Mouse (Mus musculus): Measurements from ENCODE around the gene Drc3. TPM values are rescaled to one million over a fixed set of nuclear protein-coding genes. Genes with fewer than 3 reads are reported as not detected.

Drc3 gene
- polyA plus RNA-seq, 1 experiment = 0.08 TPM

DNA sequence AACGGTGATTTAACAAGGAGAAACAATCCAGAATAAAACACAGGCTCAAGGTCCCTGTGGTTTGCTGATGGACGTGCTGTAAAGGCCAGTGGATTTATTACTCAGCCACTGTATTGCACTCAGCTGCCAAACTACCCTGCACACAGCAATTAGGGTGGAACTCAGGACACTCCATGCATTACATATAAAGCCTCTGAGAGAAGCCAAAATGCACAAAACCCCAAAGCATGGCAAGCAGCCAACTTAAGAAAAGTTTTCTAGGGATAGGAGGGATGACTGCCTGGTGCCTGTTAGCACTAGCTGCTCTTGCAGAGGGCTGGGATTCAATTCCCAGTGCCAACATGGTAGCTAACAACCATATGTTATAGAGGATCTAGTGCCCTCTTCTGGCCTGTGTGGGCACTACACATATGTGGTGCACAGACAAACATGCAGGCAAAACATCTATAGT lies 45.7 kb upstream of the Drc3 start:
- Histone ChIP-seq H3K4me3 (no peak overlapping the region), H3ac (ENCODE audit: control insufficient read depth, insufficient read length) (no peak overlapping the region), H3K36me3 (ENCODE audit: control insufficient read depth, insufficient read depth) (no peaks in the 10 kb centered on the region), H3K27me3 (ENCODE audit: control insufficient read depth, insufficient read depth, insufficient read length) (no peaks in the 10 kb centered on the region), H3K79me2 (ENCODE audit: control insufficient read depth, insufficient read depth) (no peaks in the 10 kb centered on the region), H3K4me2 (ENCODE audit: low read depth) (no peak overlapping the region)
- TF ChIP-seq CEBPB (IDR thresholded peaks at IDR 0.05; ENCODE audit: insufficient read depth, poor library complexity, severe bottlenecking) = 0 out of 2 replicates have a peak, but pooled peaks have one; percentile 32
- TF ChIP-seq POLR2AphosphoS2 (IDR thresholded peaks at IDR 0.05; ENCODE audit: insufficient read length, low read depth) = no peak

DNA sequence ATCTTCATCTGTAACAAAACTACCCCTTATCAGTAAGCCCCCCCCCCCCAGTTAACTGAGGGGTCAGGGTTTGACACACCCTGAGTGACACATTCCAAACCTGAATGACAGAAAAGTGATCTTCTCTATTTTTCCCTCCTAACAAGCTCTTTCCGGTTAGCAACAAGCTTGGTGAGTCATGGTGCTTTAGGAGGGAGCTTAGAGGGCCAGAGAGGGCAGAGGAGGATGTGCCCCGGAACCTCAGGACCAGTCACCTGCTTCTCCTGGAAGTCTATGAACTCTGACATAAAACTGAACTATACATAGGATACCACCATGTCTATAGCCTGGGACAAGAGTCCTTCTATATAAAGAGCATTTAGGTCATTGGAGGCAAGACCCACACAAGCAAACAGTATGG lies 45.1 kb upstream of the Drc3 start:
- no peak overlapping the region for H3ac ChIP-seq (ENCODE audit: control insufficient read depth, insufficient read length)
- H3K4me2 ChIP-seq (ENCODE audit: low read depth) = no peak overlapping the region

DNA sequence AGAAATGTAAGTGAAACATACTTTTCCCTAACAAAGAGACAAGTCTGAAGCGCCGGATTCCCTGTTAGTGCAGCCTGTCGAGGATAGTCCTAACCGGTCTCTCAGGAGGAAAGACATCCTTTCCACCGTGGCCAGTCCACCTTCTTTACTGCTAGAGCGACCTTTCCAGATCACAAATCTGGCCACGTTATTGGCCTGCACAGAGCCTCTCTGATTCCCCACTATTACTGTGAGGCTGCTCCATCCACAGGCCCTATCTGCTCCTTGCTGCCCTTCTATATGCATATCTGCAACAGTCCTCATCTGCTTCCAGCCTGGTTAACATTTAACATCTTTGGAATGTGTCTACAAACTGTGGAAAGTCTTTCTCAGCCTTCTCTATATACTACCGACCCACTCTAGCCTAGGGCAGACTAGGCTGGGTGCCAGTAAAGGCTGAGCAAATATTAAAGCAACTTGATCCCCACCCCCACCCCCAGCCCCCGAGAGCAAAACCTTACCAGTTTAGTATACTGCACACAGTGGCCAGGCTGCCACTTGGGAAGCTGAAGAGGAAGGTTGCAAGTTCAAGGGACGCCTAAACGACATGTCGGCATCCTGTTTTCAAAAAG lies 44.5 kb upstream of the Drc3 start:
- Histone ChIP-seq H3ac (ENCODE audit: control insufficient read depth, insufficient read length) (no peak overlapping the region), H3K36me3 (ENCODE audit: control insufficient read depth, insufficient read depth) (no peaks in the 10 kb centered on the region), H3K4me2 (ENCODE audit: low read depth) (no peak overlapping the region), H3K79me2 (ENCODE audit: control insufficient read depth, insufficient read depth) (no peaks in the 10 kb centered on the region), H3K4me3 (no peak overlapping the region), H3K27me3 (ENCODE audit: control insufficient read depth, insufficient read depth, insufficient read length) (no peaks in the 10 kb centered on the region)
- no peak for TF ChIP-seq POLR2A (IDR thresholded peaks at IDR 0.05; ENCODE audit: insufficient read length, low read depth)
- TF ChIP-seq MYOD1 (IDR thresholded peaks at IDR 0.05; ENCODE audit: control insufficient read depth in 1 of 3, insufficient read length in 2 of 3, low read depth in 2 of 3) = no peak
- TF ChIP-seq E2F4 (IDR thresholded peaks at IDR 0.05; ENCODE audit: insufficient read depth) = no peak
- no peak for TF ChIP-seq POLR2AphosphoS2 (IDR thresholded peaks at IDR 0.05; ENCODE audit: insufficient read length, low read depth)

More for the DNA sequence above, 45.1 kb upstream of the Drc3 start:
- no peaks in the 10 kb centered on the region for H3K36me3 ChIP-seq (ENCODE audit: control insufficient read depth, insufficient read depth)
- H3K79me2 ChIP-seq (ENCODE audit: control insufficient read depth, insufficient read depth) = no peaks in the 10 kb centered on the region
- H3K27me3 ChIP-seq (ENCODE audit: control insufficient read depth, insufficient read depth, insufficient read length) = no peaks in the 10 kb centered on the region
- TF ChIP-seq CEBPB (IDR thresholded peaks at IDR 0.05; ENCODE audit: insufficient read depth, poor library complexity, severe bottlenecking) = no peak
- TF ChIP-seq SRF (IDR thresholded peaks at IDR 0.05; ENCODE audit: control insufficient read depth, insufficient read length, low read depth) = no peak
- no peak for TF ChIP-seq USF1 (IDR thresholded peaks at IDR 0.05; ENCODE audit: low read depth)
- TF ChIP-seq POLR2AphosphoS2 (IDR thresholded peaks at IDR 0.05; ENCODE audit: insufficient read length, low read depth) = no peak
- TF ChIP-seq MYOD1 (IDR thresholded peaks at IDR 0.05; ENCODE audit: control insufficient read depth in 1 of 3, insufficient read length in 2 of 3, low read depth in 2 of 3) = no peak
- no peak for TF ChIP-seq TCF3 (IDR thresholded peaks at IDR 0.05; ENCODE audit: insufficient read length, low read depth)
- TF ChIP-seq TCF12 (IDR thresholded peaks at IDR 0.05; ENCODE audit: insufficient read depth, poor library complexity, severe bottlenecking) = no peak
- no peak for TF ChIP-seq MYOG (IDR thresholded peaks at IDR 0.05; ENCODE audit: control insufficient read depth in 1 of 3, insufficient read depth in 1 of 3, insufficient read length in 2 of 3, low read depth in 2 of 3)
- TF ChIP-seq E2F4 (IDR thresholded peaks at IDR 0.05; ENCODE audit: insufficient read depth) = no peak
- no peak for TF ChIP-seq REST (IDR thresholded peaks at IDR 0.05; ENCODE audit: insufficient read depth, insufficient read length)
- no peak for TF ChIP-seq POLR2A (IDR thresholded peaks at IDR 0.05; ENCODE audit: insufficient read length, low read depth)
- no peak for TF ChIP-seq MAX (IDR thresholded peaks at IDR 0.05; ENCODE audit: low read depth)
- no peak overlapping the region for H3K4me3 ChIP-seq

DNA sequence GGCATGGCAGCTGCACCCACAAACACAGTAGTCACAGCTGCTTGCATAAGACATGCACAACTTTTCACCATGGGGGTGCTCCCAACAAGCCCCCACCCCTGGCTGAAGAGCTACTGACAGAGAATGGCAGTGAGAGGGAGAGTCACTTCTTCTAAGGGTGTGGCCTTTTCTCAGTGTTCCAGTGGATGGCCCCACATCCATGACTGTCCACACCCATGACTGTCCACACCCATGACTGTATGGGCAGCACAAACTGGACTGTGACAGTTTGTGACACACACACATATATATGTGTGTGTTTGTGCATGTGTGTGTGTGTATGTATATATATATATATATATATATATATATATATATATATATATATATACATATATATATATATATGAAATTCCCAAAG lies 43.3 kb upstream of the Drc3 start:
- Histone ChIP-seq H3K79me2 (ENCODE audit: control insufficient read depth, insufficient read depth) (no peaks in the 10 kb centered on the region), H3ac (ENCODE audit: control insufficient read depth, insufficient read length) (no peak overlapping the region), H3K27me3 (ENCODE audit: control insufficient read depth, insufficient read depth, insufficient read length) (no peaks in the 10 kb centered on the region), H3K36me3 (ENCODE audit: control insufficient read depth, insufficient read depth) (no peaks in the 10 kb centered on the region), H3K4me3 (no peak overlapping the region), H3K4me2 (ENCODE audit: low read depth) (no peak overlapping the region)
- TF ChIP-seq MYOD1 (IDR thresholded peaks at IDR 0.05; ENCODE audit: control insufficient read depth in 1 of 3, insufficient read length in 2 of 3, low read depth in 2 of 3) = peak in 1 of 3 experiments; percentile 17
- TF ChIP-seq REST (IDR thresholded peaks at IDR 0.05; ENCODE audit: insufficient read depth, insufficient read length) = no peak
- TF ChIP-seq SRF (IDR thresholded peaks at IDR 0.05; ENCODE audit: control insufficient read depth, insufficient read length, low read depth) = no peak
- TF ChIP-seq POLR2AphosphoS2 (IDR thresholded peaks at IDR 0.05; ENCODE audit: insufficient read length, low read depth) = no peak
- no peak for TF ChIP-seq MAX (IDR thresholded peaks at IDR 0.05; ENCODE audit: low read depth)
- no peak for TF ChIP-seq CEBPB (IDR thresholded peaks at IDR 0.05; ENCODE audit: insufficient read depth, poor library complexity, severe bottlenecking)
- no peak for TF ChIP-seq MYOG (IDR thresholded peaks at IDR 0.05; ENCODE audit: control insufficient read depth in 1 of 3, insufficient read depth in 1 of 3, insufficient read length in 2 of 3, low read depth in 2 of 3)

DNA sequence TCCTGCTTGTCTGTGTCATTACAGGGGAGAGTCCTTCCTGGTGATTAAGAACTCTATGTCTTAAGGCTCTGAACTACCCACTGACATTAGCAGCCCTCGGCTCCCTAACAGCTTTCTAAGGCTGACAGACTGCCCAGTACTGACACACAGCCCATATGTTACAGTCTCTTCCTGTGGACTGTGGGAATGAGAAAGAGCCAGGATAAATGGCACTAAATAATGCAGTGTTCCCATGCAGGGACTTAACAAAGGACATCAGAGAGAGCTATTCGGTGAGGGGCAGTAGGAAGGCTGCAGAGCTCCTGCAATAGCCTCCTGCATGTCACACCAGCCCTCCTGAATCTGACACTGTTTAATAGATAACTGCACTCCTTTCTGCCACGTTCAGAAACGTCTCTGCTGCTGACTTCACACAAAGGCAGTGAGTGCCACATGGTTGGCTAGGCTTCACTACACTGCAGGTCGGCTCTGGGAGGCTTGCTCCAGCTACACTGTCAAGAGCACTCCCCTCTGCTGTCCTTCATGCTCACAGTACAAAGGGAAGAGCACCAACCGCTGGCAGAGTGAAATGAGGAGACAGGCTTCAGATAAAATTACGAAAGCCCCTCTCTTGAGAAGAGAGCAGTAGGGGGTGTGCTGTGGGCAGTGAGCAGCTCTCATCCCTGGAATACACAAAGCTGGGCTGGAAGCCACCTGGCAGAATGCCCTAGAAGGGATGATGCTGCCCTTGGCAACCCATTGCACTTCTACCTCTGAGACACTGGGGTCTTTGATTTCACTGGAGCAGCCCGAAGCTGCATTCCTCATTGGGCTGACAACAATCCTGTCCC lies 41.9 kb upstream of the Drc3 start:
- no peak overlapping the region for H3K4me3 ChIP-seq
- H3K79me2 ChIP-seq (ENCODE audit: control insufficient read depth, insufficient read depth) = peaks cover 3% of the 10 kb centered on the region
- H3K36me3 ChIP-seq (ENCODE audit: control insufficient read depth, insufficient read depth) = no peaks in the 10 kb centered on the region
- no peak for TF ChIP-seq MAX (IDR thresholded peaks at IDR 0.05; ENCODE audit: low read depth)
- no peak for TF ChIP-seq TCF3 (IDR thresholded peaks at IDR 0.05; ENCODE audit: insufficient read length, low read depth)
- TF ChIP-seq USF1 (IDR thresholded peaks at IDR 0.05; ENCODE audit: low read depth) = no peak
- TF ChIP-seq E2F4 (IDR thresholded peaks at IDR 0.05; ENCODE audit: insufficient read depth) = no peak
- TF ChIP-seq SRF (IDR thresholded peaks at IDR 0.05; ENCODE audit: control insufficient read depth, insufficient read length, low read depth) = no peak
- no peak for TF ChIP-seq CEBPB (IDR thresholded peaks at IDR 0.05; ENCODE audit: insufficient read depth, poor library complexity, severe bottlenecking)
- TF ChIP-seq MYOG (IDR thresholded peaks at IDR 0.05; ENCODE audit: control insufficient read depth in 1 of 3, insufficient read depth in 1 of 3, insufficient read length in 2 of 3, low read depth in 2 of 3) = no peak
- TF ChIP-seq TCF12 (IDR thresholded peaks at IDR 0.05; ENCODE audit: insufficient read depth, poor library complexity, severe bottlenecking) = no peak
- TF ChIP-seq REST (IDR thresholded peaks at IDR 0.05; ENCODE audit: insufficient read depth, insufficient read length) = no peak
- no peak for TF ChIP-seq POLR2A (IDR thresholded peaks at IDR 0.05; ENCODE audit: insufficient read length, low read depth)
- TF ChIP-seq MYOD1 (IDR thresholded peaks at IDR 0.05; ENCODE audit: control insufficient read depth in 1 of 3, insufficient read length in 2 of 3, low read depth in 2 of 3) = no peak
- TF ChIP-seq POLR2AphosphoS2 (IDR thresholded peaks at IDR 0.05; ENCODE audit: insufficient read length, low read depth) = no peak
- H3K27me3 ChIP-seq (ENCODE audit: control insufficient read depth, insufficient read depth, insufficient read length) = no peaks in the 10 kb centered on the region
- peak overlapping the region; percentile 60 for H3K4me2 ChIP-seq (ENCODE audit: low read depth)
- no peak overlapping the region for H3ac ChIP-seq (ENCODE audit: control insufficient read depth, insufficient read length)
